Mouse (Mus musculus): ENCODE results near the gene Gpatch3. TPM values are rescaled to one million over a fixed set of nuclear protein-coding genes. Genes with fewer than 3 reads are reported as not detected.

Gpatch3 gene
- polyA plus RNA-seq (2021), result 7.1 TPM

- in situ Hi-C loops (cut with MboI; ENCODE audit: low pct_unique_long_range_greater_than_20kb), result no loop called here
- ATAC-seq (no peak), DNase-seq (ENCODE audit: low read depth, low spot score) (peak; percentile 71)
- ChIA-PET POLR2A (interaction anchor here (0.9 kb wide), 2 partner anchors 53 to 263 kb away, joined by 3 to 4 read pairs; no protein-coding TSS in a partner anchor), CTCF (interaction anchor here (1.3 kb wide), 1 partner anchor 45 kb away, joined by 3 read pairs; no protein-coding TSS in a partner anchor)
- TF ChIP-seq CTCF (IDR thresholded peaks at IDR 0.05), result no peak
- no peaks in the 10 kb centered on the region for H3K27me3 ChIP-seq
These were observed at the start of gene Gpatch3 for GRCm38 (mm10) chr4:133574070-133574842. Gene Gpatch3 (plus strand): TSS chr4:133574745.

- POLR2A ChIA-PET, result no interaction called here
- in situ Hi-C loops (cut with MboI; ENCODE audit: low pct_unique_long_range_greater_than_20kb), result no loop called here
- no peak for TF ChIP-seq CTCF (IDR thresholded peaks at IDR 0.05)
- DNase-seq (ENCODE audit: low read depth, low spot score) (no peak), ATAC-seq (no peak)
- CTCF ChIA-PET, result no interaction called here
- no peaks in the 10 kb centered on the region for H3K27me3 ChIP-seq
These were observed 46.8 kb upstream of the Gpatch3 start for GRCm38 (mm10) chr4:133527788-133528187.

- no peaks in the 10 kb centered on the region for H3K27me3 ChIP-seq
- ChIA-PET CTCF (no interaction called here), POLR2A (no interaction called here)
- TF ChIP-seq CTCF (IDR thresholded peaks at IDR 0.05), result no peak
- DNase-seq (ENCODE audit: low read depth, low spot score) (no peak), ATAC-seq (no peak)
- in situ Hi-C loops (cut with MboI; ENCODE audit: low pct_unique_long_range_greater_than_20kb), result no loop called here
These were observed 41.8 kb upstream of the Gpatch3 start for GRCm38 (mm10) chr4:133532777-133533176.

- POLR2A ChIA-PET, result no interaction called here
- DNase-seq (ENCODE audit: low read depth, low spot score) (no peak), ATAC-seq (no peak)
- in situ Hi-C loops (cut with MboI; ENCODE audit: low pct_unique_long_range_greater_than_20kb), result no loop called here
- no peaks in the 10 kb centered on the region for H3K27me3 ChIP-seq
- TF ChIP-seq CTCF (IDR thresholded peaks at IDR 0.05), result no peak
- CTCF ChIA-PET, result no interaction called here
These were observed 38.5 kb upstream of the Gpatch3 start for GRCm38 (mm10) chr4:133536081-133536480.

- ChIA-PET POLR2A (interaction anchor here (1.0 kb wide), 1 partner anchor 23 kb away, joined by 6 read pairs; no protein-coding TSS in a partner anchor), CTCF (no interaction called here)
- no peaks in the 10 kb centered on the region for H3K27me3 ChIP-seq
- TF ChIP-seq CTCF (IDR thresholded peaks at IDR 0.05), result no peak
- in situ Hi-C loops (cut with MboI; ENCODE audit: low pct_unique_long_range_greater_than_20kb), result no loop called here
- no peak for ATAC-seq
- no peak for DNase-seq (ENCODE audit: low read depth, low spot score)
These were observed 37.9 kb upstream of the Gpatch3 start for GRCm38 (mm10) chr4:133536652-133537051.

GRCm38 (mm10) chr4:133545272-133546231, 29.0 kb upstream of the Gpatch3 start, which contains the start of gene Nudc:
Gene Nudc (minus strand): TSS chr4:133545996.
- no peaks in the 10 kb centered on the region for H3K27me3 ChIP-seq
- no peak for TF ChIP-seq CTCF (IDR thresholded peaks at IDR 0.05)
- peak; percentile 96 for ATAC-seq
- ChIA-PET CTCF (no interaction called here), POLR2A (interaction anchor here (0.6 kb wide), 1 partner anchor 334 kb away, joined by 3 read pairs; no protein-coding TSS in a partner anchor)
- peak; percentile 68 for DNase-seq (ENCODE audit: low read depth, low spot score)
- in situ Hi-C loops (cut with MboI; ENCODE audit: low pct_unique_long_range_greater_than_20kb), result no loop called here

- CTCF ChIA-PET, result no interaction called here
- ATAC-seq, result no peak
- H3K27me3 ChIP-seq, result peaks cover 11% of the 10 kb centered on the region
- POLR2A ChIA-PET, result no interaction called here
- TF ChIP-seq CTCF (IDR thresholded peaks at IDR 0.05), result no peak
- in situ Hi-C loops (cut with MboI; ENCODE audit: low pct_unique_long_range_greater_than_20kb), result no loop called here
- DNase-seq (ENCODE audit: low read depth, low spot score), result no peak
These were observed 22.5 kb upstream of the Gpatch3 start for GRCm38 (mm10) chr4:133552029-133552428.

- ChIA-PET POLR2A (no interaction called here), CTCF (no interaction called here)
- in situ Hi-C loops (cut with MboI; ENCODE audit: low pct_unique_long_range_greater_than_20kb), result no loop called here
- DNase-seq (ENCODE audit: low read depth, low spot score) (no peak), ATAC-seq (no peak)
- no peak for TF ChIP-seq CTCF (IDR thresholded peaks at IDR 0.05)
- peaks cover 11% of the 10 kb centered on the region for H3K27me3 ChIP-seq
These were observed 21.6 kb upstream of the Gpatch3 start, which contains the start of gene Nr0b2 for GRCm38 (mm10) chr4:133552768-133553447. Gene Nr0b2 (plus strand): TSS chr4:133553376.

- H3K27me3 ChIP-seq, result peaks cover 11% of the 10 kb centered on the region
- CTCF ChIA-PET, result no interaction called here
- TF ChIP-seq CTCF (IDR thresholded peaks at IDR 0.05), result no peak
- no peak for ATAC-seq
- in situ Hi-C loops (cut with MboI; ENCODE audit: low pct_unique_long_range_greater_than_20kb), result no loop called here
- POLR2A ChIA-PET, result no interaction called here
- DNase-seq (ENCODE audit: low read depth, low spot score), result no peak
These were observed 20.9 kb upstream of the Gpatch3 start for GRCm38 (mm10) chr4:133553448-133554330.

Data from Patski (cell line).